Mouse (Mus musculus) inflammation-experienced regulatory T-cells, adult 6 months (primary cell): Measurements from ENCODE around the gene Zfp661. TPM values are rescaled to one million over a fixed set of nuclear protein-coding genes. Genes with fewer than 3 reads are reported as not detected.

Source experiments
- ATAC-seq: one replicate; pipeline ENCODE4 v1.8.0; 2017
- polyA plus RNA-seq, 3 experiments: library from polyadenylated mRNA; unstranded; fragments of 100-300 nt; shearing (Covaris generic); gene quantifications; one replicate each; pipeline ENCODE4 v1.2.1; 2017

Zfp661 gene
- polyA plus RNA-seq, 3 experiments from 2014 or later = 0.92 to 3.0 (median 2.4) TPM

- ATAC-seq = no peak
Observed at GRCm38 (mm10) chr2:127550446-127550845, 36.4 kb downstream of the Zfp661 start.

- no peak for ATAC-seq
Observed at GRCm38 (mm10) chr2:127549711-127550110, 37.2 kb downstream of the Zfp661 start.

DNA sequence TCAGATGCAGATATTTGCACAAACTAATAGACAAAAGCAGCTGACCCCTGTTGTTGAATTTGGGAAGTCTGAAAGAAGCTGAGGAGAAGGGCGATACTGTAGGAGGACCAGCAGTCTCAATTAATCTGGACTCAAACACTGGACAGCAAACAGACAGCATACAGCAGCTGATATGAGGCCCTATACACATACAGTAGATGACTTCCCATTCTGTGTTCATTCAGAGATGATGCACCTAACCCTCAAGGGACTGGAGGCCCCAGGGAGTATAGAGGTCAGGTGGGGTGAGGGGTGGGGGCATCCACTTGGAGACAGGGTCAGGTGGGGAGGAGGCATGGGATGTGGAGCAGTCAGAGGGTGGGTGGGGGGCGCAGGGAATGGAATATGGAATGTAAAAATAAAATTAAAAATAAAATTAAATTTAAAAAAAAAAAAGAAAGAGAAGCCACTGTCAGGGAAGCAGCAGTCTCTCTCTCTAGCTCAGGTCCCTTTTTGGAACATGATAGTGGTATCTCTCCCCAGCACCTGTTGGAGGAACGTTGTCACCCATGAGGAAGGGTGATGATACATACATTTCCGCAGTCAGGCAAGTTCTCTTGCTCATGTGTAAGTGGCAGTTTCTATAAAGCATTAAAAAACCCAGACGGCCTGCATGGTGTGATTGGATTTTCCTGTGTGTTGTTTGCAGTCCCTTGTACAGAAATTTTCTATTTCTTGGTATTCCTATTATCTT, 38.4 kb downstream of the Zfp661 start:
- no peak for ATAC-seq

- no peak for ATAC-seq
Observed at GRCm38 (mm10) chr2:127541697-127542096, 45.2 kb downstream of the Zfp661 start.

DNA sequence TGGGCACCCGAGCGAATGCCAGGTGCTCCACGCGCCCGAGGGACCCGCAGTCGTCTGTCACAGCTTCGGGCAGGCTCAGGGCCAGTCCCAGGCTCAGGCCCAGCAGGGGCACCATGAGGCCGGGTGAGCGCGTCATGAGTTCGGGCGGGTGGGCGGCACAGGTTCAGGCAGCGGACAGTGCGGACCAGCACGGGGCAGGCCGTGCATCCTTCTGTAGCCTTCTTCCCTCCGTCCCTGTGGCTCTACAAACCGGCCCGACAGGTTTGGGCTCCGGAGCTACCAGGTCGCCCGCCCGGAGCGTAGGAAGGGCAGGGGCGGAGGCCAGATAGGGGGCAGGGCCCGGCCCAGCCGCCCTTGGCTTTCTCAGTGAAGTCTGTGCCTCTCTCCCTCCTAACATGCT, 45.7 kb downstream of the Zfp661 start, which contains the start of gene Prom2:
Prom2 (minus strand) TSS at position 283 of the 400 bp plus-strand sequence.
- no peak for ATAC-seq

GRCm38 (mm10) chr2:127539494-127539893, 47.4 kb downstream of the Zfp661 start:
- ATAC-seq = no peak

GRCm38 (mm10) chr2:127537548-127537947, 49.3 kb downstream of the Zfp661 start:
- no peak for ATAC-seq

DNA sequence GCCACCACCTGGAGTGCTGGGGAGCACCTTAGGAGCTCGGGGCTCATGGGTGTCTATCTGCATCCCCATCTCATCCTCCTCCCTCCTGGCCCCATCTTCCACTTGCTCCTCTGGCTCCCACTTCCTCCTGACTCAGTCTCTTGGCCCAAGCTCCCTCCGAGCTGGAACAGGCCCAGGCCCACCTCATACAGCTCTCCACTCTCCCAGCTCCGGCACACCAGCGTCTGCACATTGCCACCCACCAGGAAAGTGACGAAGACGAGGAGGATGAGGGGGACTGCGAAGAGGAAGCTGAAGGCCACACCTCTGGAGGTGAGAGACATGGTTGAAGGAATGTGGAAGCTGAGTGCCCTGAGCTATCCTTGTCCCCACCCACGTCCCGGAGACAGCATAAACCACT, 51.5 kb downstream of the Zfp661 start:
- ATAC-seq = no peak

- ATAC-seq = no peak
Observed at GRCm38 (mm10) chr2:127532379-127532778, 54.5 kb downstream of the Zfp661 start.

DNA sequence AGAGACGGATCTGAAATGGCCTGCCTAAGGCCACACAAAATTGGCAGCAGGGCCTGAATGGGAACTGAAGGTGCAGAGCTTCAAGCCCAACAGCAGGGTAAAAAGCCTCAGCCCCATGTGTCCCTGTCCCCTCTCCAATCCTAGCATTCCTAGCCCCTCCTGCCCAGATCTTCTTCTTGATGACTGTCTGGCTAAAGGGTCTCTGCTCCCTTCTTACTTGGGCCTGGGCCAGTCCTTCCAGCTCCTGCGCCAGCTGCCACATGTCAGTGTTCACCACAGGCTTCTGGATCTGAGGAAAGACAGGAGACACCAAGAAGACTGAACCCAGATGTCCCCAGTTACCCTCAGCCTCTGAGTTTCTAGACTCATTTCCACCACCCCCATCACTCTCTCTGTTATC, 55.3 kb downstream of the Zfp661 start:
- no peak for ATAC-seq

- no peak for ATAC-seq
Observed at GRCm38 (mm10) chr2:127530418-127530817, 56.5 kb downstream of the Zfp661 start.

- ATAC-seq = no peak
Observed at GRCm38 (mm10) chr2:127525004-127525775, 61.7 kb downstream of the Zfp661 start.

Other genes starting within 250 kb of the Zfp661 start
- under 1 TPM in 2 of 3 experiments, not detected in 1; 0.21 to 0.35 TPM for gene Astl, start 248.5 kb downstream of the Zfp661 start, polyA plus RNA-seq
- gene Adra2b, start 223.9 kb downstream of the Zfp661 start, polyA plus RNA-seq = under 1 TPM in 1 of 3 experiments, not detected in 2; 0.13 TPM
- under 1 TPM in 2 of 3 experiments, not detected in 1; 0.14 to 0.34 TPM for gene Gpat2, start 161.9 kb downstream of the Zfp661 start, polyA plus RNA-seq
- 10 to 100 TPM; 29.3 to 66.5 (median 38.0) TPM for gene Fahd2a, start 142.5 kb downstream of the Zfp661 start, polyA plus RNA-seq
- gene Kcnip3, start 65.0 kb downstream of the Zfp661 start, polyA plus RNA-seq = 1 to 10 TPM in 1 of 3 experiments, not detected in 2; 3.5 TPM
- under 1 TPM in 1 of 3 experiments, not detected in 2; 0.10 TPM for gene Prom2, start 45.6 kb downstream of the Zfp661 start, polyA plus RNA-seq
- gene Mrps5, start 128 bp upstream of the Zfp661 start, polyA plus RNA-seq = 100 to 1,000 TPM; 107 to 152 (median 144) TPM
- gene Mal, start 69.6 kb upstream of the Zfp661 start, polyA plus RNA-seq = not detected
- not detected for gene Mall, start 142.8 kb upstream of the Zfp661 start, polyA plus RNA-seq
- under 1 TPM in 1 of 3 experiments, not detected in 2; 0.36 TPM for gene Nphp1, start 201.8 kb upstream of the Zfp661 start, polyA plus RNA-seq
- gene Mtln, start 205.4 kb upstream of the Zfp661 start, polyA plus RNA-seq = 10 to 100 TPM; 18.2 to 38.9 (median 34.5) TPM
- gene Bub1, start 244.8 kb upstream of the Zfp661 start, polyA plus RNA-seq = 10 to 100 TPM in 1 of 3 experiments, 1 to 10 TPM in 2; 1.6 to 16.2 (median 2.3) TPM